Mouse (Mus musculus) hindlimb bud, embryonic 11.5 days (tissue): ENCODE data around the gene Igf2r.

ENCODE experiments used
- DNase-seq: peaks from one replicate; pipeline ENCODE4 v3.0.0-alpha.2; 2012; ENCODE audit warnings: low read depth, low spot score; ENCODE audit errors: extremely low spot score

The Igf2r gene

GRCm38 (mm10) chr17:12769380-12769921 is at the start of gene Igf2r:
Igf2r (minus strand) TSS chr17:12769664.
- no peak for DNase-seq

- DNase-seq: no peak
Measured at GRCm38 (mm10) chr17:12815885-12816284, 46.4 kb upstream of the Igf2r start.

GRCm38 (mm10) chr17:12814502-12814901 is 45.0 kb upstream of the Igf2r start:
- no peak for DNase-seq

GRCm38 (mm10) chr17:12810973-12811303 is 41.5 kb upstream of the Igf2r start:
- no peak for DNase-seq

- DNase-seq: peak; percentile 68
Measured at GRCm38 (mm10) chr17:12810103-12810972, 40.9 kb upstream of the Igf2r start.

- DNase-seq: no peak
Measured at GRCm38 (mm10) chr17:12808851-12809250, 39.4 kb upstream of the Igf2r start.

- no peak for DNase-seq
Measured at GRCm38 (mm10) chr17:12804584-12805445, 35.4 kb upstream of the Igf2r start.

GRCm38 (mm10) chr17:12801861-12802540 is 32.5 kb upstream of the Igf2r start:
- no peak for DNase-seq

GRCm38 (mm10) chr17:12799368-12800275 is 30.2 kb upstream of the Igf2r start:
- no peak for DNase-seq

GRCm38 (mm10) chr17:12798571-12798970 is 29.1 kb upstream of the Igf2r start:
- no peak for DNase-seq

GRCm38 (mm10) chr17:12797427-12798029 is 28.1 kb upstream of the Igf2r start:
- no peak for DNase-seq

GRCm38 (mm10) chr17:12796633-12797032 is 27.2 kb upstream of the Igf2r start:
- DNase-seq: no peak

GRCm38 (mm10) chr17:12793660-12794406 is 24.4 kb upstream of the Igf2r start:
- no peak for DNase-seq

GRCm38 (mm10) chr17:12792422-12793206 is 23.1 kb upstream of the Igf2r start:
- DNase-seq: no peak

GRCm38 (mm10) chr17:12791420-12791819 is 22.0 kb upstream of the Igf2r start:
- DNase-seq: no peak

GRCm38 (mm10) chr17:12791079-12791406 is 21.6 kb upstream of the Igf2r start:
- no peak for DNase-seq

GRCm38 (mm10) chr17:12790353-12791078 is 21.1 kb upstream of the Igf2r start:
- DNase-seq: no peak
